Mouse (Mus musculus): Measurements from ENCODE around the gene Zfp672. TPM values are rescaled to one million over a fixed set of nuclear protein-coding genes. Genes with fewer than 3 reads are reported as not detected.

Gene Zfp672
- polyA plus RNA-seq (2015; fragmentation: Nextera tagmentation; extraction: Ambion mirVana): 48.4 and 48.9 TPM in 2 replicates

GRCm38 (mm10) chr11:58330276-58331148 is at the start of gene Zfp672, which contains the start of gene Sh3bp5l:
TSS of gene Zfp672 (minus strand) at chr11:58330339.
TSS of gene Sh3bp5l (plus strand) at chr11:58330724.

GRCm38 (mm10) chr11:58378763-58379278 is 48.7 kb upstream of the Zfp672 start, which contains the start of gene Lypd8:
TSS of gene Lypd8 (plus strand) at chr11:58379043.

GRCm38 (mm10) chr11:58306860-58307308 is 23.3 kb downstream of the Zfp672 start, which contains the start of gene Zfp692:
TSS of gene Zfp692 (plus strand) at chr11:58307069.

GRCm38 (mm10) chr11:58274572-58274971 is 55.6 kb downstream of the Zfp672 start, which contains the start of gene 4930438A08Rik:
TSS of gene 4930438A08Rik (plus strand) at chr11:58274799.

Other genes with a start within 250 kb of the Zfp672 start
- gene Gm12248, start 237.2 kb downstream of the Zfp672 start, polyA plus RNA-seq (2015; fragmentation: Nextera tagmentation; extraction: Ambion mirVana): not detected in 2 replicates
- 75.7 and 82.5 TPM in 2 replicates for gene Cnot8, start 226.2 kb downstream of the Zfp672 start, polyA plus RNA-seq (2015; fragmentation: Nextera tagmentation; extraction: Ambion mirVana)
- gene Gemin5, start 161.8 kb downstream of the Zfp672 start, polyA plus RNA-seq (2015; fragmentation: Nextera tagmentation; extraction: Ambion mirVana): 10.5 and 11.2 TPM in 2 replicates
- gene Mrpl22, start 158.7 kb downstream of the Zfp672 start, polyA plus RNA-seq (2015; fragmentation: Nextera tagmentation; extraction: Ambion mirVana): 96.1 and 100 TPM in 2 replicates
- gene Igtp, start 130.8 kb downstream of the Zfp672 start, polyA plus RNA-seq (2015; fragmentation: Nextera tagmentation; extraction: Ambion mirVana): 3.4 and 4.4 TPM in 2 replicates
- gene Irgm2, start 130.7 kb downstream of the Zfp672 start, polyA plus RNA-seq (2015; fragmentation: Nextera tagmentation; extraction: Ambion mirVana): 1.7 and 2.0 TPM in 2 replicates
- gene 4930438A08Rik, start 55.5 kb downstream of the Zfp672 start, polyA plus RNA-seq (2015; fragmentation: Nextera tagmentation; extraction: Ambion mirVana): not detected in 2 replicates
- 21.5 and 26.6 TPM in 2 replicates for gene Zfp692, start 23.3 kb downstream of the Zfp672 start, polyA plus RNA-seq (2015; fragmentation: Nextera tagmentation; extraction: Ambion mirVana)
- 39.3 and 41.8 TPM in 2 replicates for gene Sh3bp5l, start 385 bp upstream of the Zfp672 start, polyA plus RNA-seq (2015; fragmentation: Nextera tagmentation; extraction: Ambion mirVana)
- not detected in 2 replicates for gene Lypd8, start 48.7 kb upstream of the Zfp672 start, polyA plus RNA-seq (2015; fragmentation: Nextera tagmentation; extraction: Ambion mirVana)
- gene 1810065E05Rik, start 90.8 kb upstream of the Zfp672 start, polyA plus RNA-seq (2015; fragmentation: Nextera tagmentation; extraction: Ambion mirVana): not detected in 2 replicates
- not detected in 2 replicates for gene Gm12253, start 102.2 kb upstream of the Zfp672 start, polyA plus RNA-seq (2015; fragmentation: Nextera tagmentation; extraction: Ambion mirVana)
- not detected in 2 replicates for gene Lypd9, start 122.6 kb upstream of the Zfp672 start, polyA plus RNA-seq (2015; fragmentation: Nextera tagmentation; extraction: Ambion mirVana)
- not detected in 2 replicates for gene Olfr30, start 131.9 kb upstream of the Zfp672 start, polyA plus RNA-seq (2015; fragmentation: Nextera tagmentation; extraction: Ambion mirVana)
- not detected in 2 replicates for gene Olfr332, start 162.2 kb upstream of the Zfp672 start, polyA plus RNA-seq (2015; fragmentation: Nextera tagmentation; extraction: Ambion mirVana)
- not detected in 2 replicates for gene Olfr331, start 172.2 kb upstream of the Zfp672 start, polyA plus RNA-seq (2015; fragmentation: Nextera tagmentation; extraction: Ambion mirVana)
- 0.17 TPM in 1 of 2 replicates, not detected in the other for gene Olfr330, start 204.5 kb upstream of the Zfp672 start, polyA plus RNA-seq (2015; fragmentation: Nextera tagmentation; extraction: Ambion mirVana)
- gene Olfr329-ps, start 216.1 kb upstream of the Zfp672 start, polyA plus RNA-seq (2015; fragmentation: Nextera tagmentation; extraction: Ambion mirVana): 0.04 and 0.08 TPM in 2 replicates
- 0.12 and 0.18 TPM in 2 replicates for gene Olfr328, start 225.3 kb upstream of the Zfp672 start, polyA plus RNA-seq (2015; fragmentation: Nextera tagmentation; extraction: Ambion mirVana)
- gene Olfr224, start 240.2 kb upstream of the Zfp672 start, polyA plus RNA-seq (2015; fragmentation: Nextera tagmentation; extraction: Ambion mirVana): 0.09 and 0.23 TPM in 2 replicates
- gene Olfr325, start 247.4 kb upstream of the Zfp672 start, polyA plus RNA-seq (2015; fragmentation: Nextera tagmentation; extraction: Ambion mirVana): not detected in 2 replicates

Measured in neural tube, postnatal 0 days (tissue).